Mouse (Mus musculus): ENCODE measurements around the gene Tnfsf11. TPM values are rescaled to one million over a fixed set of nuclear protein-coding genes. Genes with fewer than 3 reads are reported as not detected.

The Tnfsf11 gene
- total RNA-seq, 1 experiment = 2.9 TPM

DNA sequence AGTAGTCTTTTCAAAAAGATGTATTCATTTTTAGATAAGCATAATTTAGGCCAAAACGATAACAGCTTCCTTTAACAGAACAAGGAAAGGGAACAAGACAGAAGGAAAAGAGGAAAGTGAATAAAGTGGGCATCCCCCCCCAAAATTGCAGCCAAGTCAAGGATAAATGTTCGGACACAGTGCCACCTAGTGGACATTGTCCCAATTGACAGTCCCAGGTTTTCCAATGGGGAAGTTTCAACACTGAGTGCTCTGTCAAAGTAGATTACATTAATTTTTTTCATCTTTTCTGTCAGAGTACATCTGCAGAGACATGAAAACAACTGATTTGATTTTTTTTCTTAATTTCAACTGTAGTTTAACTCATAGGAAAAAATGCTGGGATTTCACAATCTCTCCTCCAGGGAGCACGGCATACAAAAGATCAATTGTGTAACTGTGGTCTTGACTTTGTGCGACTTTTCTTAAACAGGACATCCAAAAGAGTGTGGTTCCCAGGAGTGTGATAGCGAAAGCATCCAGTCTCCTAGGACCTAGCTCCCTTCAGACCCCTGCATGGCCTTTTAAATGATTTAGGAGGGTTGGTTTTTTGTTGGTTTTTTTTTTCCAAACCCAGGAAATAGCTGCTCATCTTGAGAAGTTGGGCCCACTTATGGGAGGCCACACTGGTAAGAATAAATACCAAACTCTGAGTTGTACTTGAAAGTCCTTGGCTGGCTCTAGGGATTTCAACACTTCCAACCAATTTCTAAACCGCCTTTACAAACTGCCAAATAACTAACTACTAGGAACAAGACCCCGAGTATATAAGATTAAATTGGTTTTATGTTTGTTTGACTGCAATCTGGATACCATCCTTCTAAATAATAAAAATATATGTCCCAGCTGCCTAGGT, 19.7 kb downstream of the Tnfsf11 start:
- Histone ChIP-seq H3K4me3 (ENCODE audit: insufficient read depth in 1 of 2, low read depth in 1 of 2, low read length in 2 of 2, poor library complexity in 1 of 2, severe bottlenecking in 1 of 2) (no peak overlapping the region), H3K4me1 (ENCODE audit: control insufficient read depth in 2 of 2, insufficient read depth in 2 of 2, low read length in 2 of 2, poor library complexity in 1 of 2) (peaks cover 13 to 26% of the 10 kb centered on the region in 2 experiments), H3K36me3 (ENCODE audit: control insufficient read depth, insufficient read depth, low read length, poor library complexity, severe bottlenecking) (no peaks in the 10 kb centered on the region), H3K27ac (ENCODE audit: insufficient read depth, low read depth, low read length, poor library complexity, severe bottlenecking) (no peak overlapping the region; the same call in 1 of the 2 replicates), H3K9me3 (ENCODE audit: control insufficient read depth, insufficient read depth, low read depth, low read length) (no peaks in the 10 kb centered on the region), H3K9ac (ENCODE audit: insufficient read depth, low read depth, low read length, poor library complexity, severe bottlenecking) (no peak overlapping the region)
- in situ Hi-C loops (cut with MboI; ENCODE audit: low sequenced_read_pairs in 2 of 2, unreplicated experiment in 2 of 2) = no loop called here
- no peak for DNase-seq (ENCODE audit: low read depth, low spot score)
- TF ChIP-seq MAFK (IDR thresholded peaks at IDR 0.05; ENCODE audit: insufficient read depth, low read depth, low read length) (no peak), CHD2 (IDR thresholded peaks at IDR 0.05; ENCODE audit: low read depth, low read length) (no peak), HCFC1 (IDR thresholded peaks at IDR 0.05; ENCODE audit: borderline replicate concordance, insufficient read depth, low read length) (no peak), ZC3H11A (IDR thresholded peaks at IDR 0.05; ENCODE audit: borderline replicate concordance, low read depth, low read length) (0 out of 2 replicates have a peak, but pooled peaks have one; percentile 59)

GRCm38 (mm10) chr14:78286011-78286548, 21.8 kb downstream of the Tnfsf11 start:
- Histone ChIP-seq H3K36me3 (ENCODE audit: control insufficient read depth, insufficient read depth, low read length, poor library complexity, severe bottlenecking) (no peaks in the 10 kb centered on the region), H3K4me3 (ENCODE audit: insufficient read depth in 1 of 2, low read depth in 1 of 2, low read length in 2 of 2, poor library complexity in 1 of 2, severe bottlenecking in 1 of 2) (peak overlapping the region in 1 of 2 experiments; percentile 19; a peak in 1 of 4 replicates), H3K27ac (ENCODE audit: insufficient read depth, low read depth, low read length, poor library complexity, severe bottlenecking) (no peak overlapping the region), H3K9me3 (ENCODE audit: control insufficient read depth, insufficient read depth, low read depth, low read length) (no peaks in the 10 kb centered on the region), H3K9ac (ENCODE audit: insufficient read depth, low read depth, low read length, poor library complexity, severe bottlenecking) (no peak overlapping the region), H3K4me1 (ENCODE audit: control insufficient read depth in 2 of 2, insufficient read depth in 2 of 2, low read length in 2 of 2, poor library complexity in 1 of 2) (peaks cover 20 to 21% of the 10 kb centered on the region in 2 experiments)
- TF ChIP-seq HCFC1 (IDR thresholded peaks at IDR 0.05; ENCODE audit: borderline replicate concordance, insufficient read depth, low read length) (no peak), CHD2 (IDR thresholded peaks at IDR 0.05; ENCODE audit: low read depth, low read length) (no peak), ZC3H11A (IDR thresholded peaks at IDR 0.05; ENCODE audit: borderline replicate concordance, low read depth, low read length) (no peak), MAFK (IDR thresholded peaks at IDR 0.05; ENCODE audit: insufficient read depth, low read depth, low read length) (no peak), ZNF384 (IDR thresholded peaks at IDR 0.05; ENCODE audit: low read depth, low read length) (no peak)
- DNase-seq (ENCODE audit: low read depth, low spot score) = no peak
- in situ Hi-C loops (cut with MboI; ENCODE audit: low sequenced_read_pairs in 2 of 2, unreplicated experiment in 2 of 2) = no loop called here

DNA sequence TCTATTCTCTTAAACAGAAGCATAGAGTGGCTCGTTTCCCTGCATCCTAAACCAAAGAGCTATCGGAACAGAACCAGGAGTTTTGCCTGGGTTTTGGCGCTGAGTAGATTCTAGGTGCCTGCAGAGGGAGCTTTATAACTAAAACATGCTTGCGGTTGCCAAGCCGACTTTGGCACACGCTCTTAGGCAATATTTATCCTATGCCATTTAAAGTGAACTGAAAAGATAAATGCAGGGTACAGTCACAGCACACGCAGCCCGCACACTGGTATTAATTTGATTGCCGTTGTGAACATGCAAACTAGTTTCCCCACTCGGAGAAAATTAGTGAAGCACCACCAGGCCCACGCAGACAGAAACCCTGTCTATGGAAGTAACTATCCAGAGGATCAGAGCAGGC, 25.4 kb downstream of the Tnfsf11 start:
- no peaks in the 10 kb centered on the region for H3K36me3 ChIP-seq (ENCODE audit: control insufficient read depth, insufficient read depth, low read length, poor library complexity, severe bottlenecking)
- no peaks in the 10 kb centered on the region for H3K9me3 ChIP-seq (ENCODE audit: control insufficient read depth, insufficient read depth, low read depth, low read length)
- in situ Hi-C loops (cut with MboI; ENCODE audit: low sequenced_read_pairs in 2 of 2, unreplicated experiment in 2 of 2) = no loop called here
- TF ChIP-seq HCFC1 (IDR thresholded peaks at IDR 0.05; ENCODE audit: borderline replicate concordance, insufficient read depth, low read length) = no peak
- peaks cover 7 to 10% of the 10 kb centered on the region in 2 experiments; a peak in 3 of 4 replicates for H3K4me1 ChIP-seq (ENCODE audit: control insufficient read depth in 2 of 2, insufficient read depth in 2 of 2, low read length in 2 of 2, poor library complexity in 1 of 2)
- no peak for DNase-seq (ENCODE audit: low read depth, low spot score)
- H3K4me3 ChIP-seq (ENCODE audit: insufficient read depth in 1 of 2, low read depth in 1 of 2, low read length in 2 of 2, poor library complexity in 1 of 2, severe bottlenecking in 1 of 2) = no peak overlapping the region
- H3K27ac ChIP-seq (ENCODE audit: insufficient read depth, low read depth, low read length, poor library complexity, severe bottlenecking) = no peak overlapping the region
- H3K9ac ChIP-seq (ENCODE audit: insufficient read depth, low read depth, low read length, poor library complexity, severe bottlenecking) = no peak overlapping the region

GRCm38 (mm10) chr14:78276395-78276930, 31.4 kb downstream of the Tnfsf11 start:
- DNase-seq (ENCODE audit: low read depth, low spot score) = no peak
- Histone ChIP-seq H3K36me3 (ENCODE audit: control insufficient read depth, insufficient read depth, low read length, poor library complexity, severe bottlenecking) (no peaks in the 10 kb centered on the region), H3K4me1 (ENCODE audit: control insufficient read depth in 2 of 2, insufficient read depth in 2 of 2, low read length in 2 of 2, poor library complexity in 1 of 2) (0 out of 4 replicates have a peak, but pooled peaks cover 0 to 2% of the 10 kb centered on the region in 2 experiments), H3K27ac (ENCODE audit: insufficient read depth, low read depth, low read length, poor library complexity, severe bottlenecking) (no peak overlapping the region), H3K4me3 (ENCODE audit: insufficient read depth in 1 of 2, low read depth in 1 of 2, low read length in 2 of 2, poor library complexity in 1 of 2, severe bottlenecking in 1 of 2) (no peak overlapping the region), H3K9ac (ENCODE audit: insufficient read depth, low read depth, low read length, poor library complexity, severe bottlenecking) (no peak overlapping the region), H3K9me3 (ENCODE audit: control insufficient read depth, insufficient read depth, low read depth, low read length) (no peaks in the 10 kb centered on the region)
- in situ Hi-C loops (cut with MboI; ENCODE audit: low sequenced_read_pairs in 2 of 2, unreplicated experiment in 2 of 2) = no loop called here
- no peak for TF ChIP-seq ZC3H11A (IDR thresholded peaks at IDR 0.05; ENCODE audit: borderline replicate concordance, low read depth, low read length)
- TF ChIP-seq MAFK (IDR thresholded peaks at IDR 0.05; ENCODE audit: insufficient read depth, low read depth, low read length) = no peak
- TF ChIP-seq HCFC1 (IDR thresholded peaks at IDR 0.05; ENCODE audit: borderline replicate concordance, insufficient read depth, low read length) = no peak
- TF ChIP-seq ZNF384 (IDR thresholded peaks at IDR 0.05; ENCODE audit: low read depth, low read length) = no peak
- TF ChIP-seq CHD2 (IDR thresholded peaks at IDR 0.05; ENCODE audit: low read depth, low read length) = no peak
